In genomic region chr6:58609919-58610759, GRCm38 (mm10) we compare ENCODE assay signal across 13 mouse cellular contexts. TPM values are rescaled to one million over a fixed set of nuclear protein-coding genes. Genes with fewer than 3 reads are reported as not detected.
DNase-seq lines count a peak whose midpoint lies in the region; ATAC-seq and TF ChIP-seq lines count a peak whose summit lies in the region.
"Had no signal": no experiment of that assay in that cellular context is flagged by ENCODE, and none has a peak within 500 bp of the region (broad histone marks: within the 10 kb centered on the region; RNA-seq: fewer than 3 reads in every experiment).

No protein-coding gene starts in this region.

- DNase-seq in kidney, postnatal 0 days (ENCODE audit: low spot score): no peak
- DNase-seq in kidney, postnatal 25 days: no peak
- no peak for DNase-seq in cerebellum, adult 9-10 months
- no peak for DNase-seq in left cerebral cortex, postnatal 36 days (ENCODE audit: low spot score in 2 of 2)
- no peak for DNase-seq in thymus, adult 18-20 months
- DNase-seq: embryo, embryonic 11 days; kidney, postnatal 10 days; layer of hippocampus, postnatal 36 days; right cerebral cortex, postnatal 25 days had no signal

- 78% methylated on average over 6 of the region's 6 CpGs for WGBS in kidney, postnatal 0 days
- WGBS in intestine, postnatal 0 days: 59% methylated on average over 6 of the region's 6 CpGs

- H3K9me3 ChIP-seq in kidney, postnatal 0 days (replicated peaks; ENCODE audit: low read length): 0 out of 2 replicates have a peak, but pooled peaks cover 4% of the 10 kb centered on the region
- 0 out of 2 replicates have a peak, but pooled peaks cover 2% of the 10 kb centered on the region for H3K9me3 ChIP-seq in intestine, postnatal 0 days (ENCODE audit: control insufficient read depth)
- H3K9me3 ChIP-seq: heart, embryonic 13.5 days had no signal

- TF ChIP-seq CTCF in kidney, postnatal 0 days (IDR thresholded peaks at IDR 0.05; ENCODE audit: low read depth): no peak
- TF ChIP-seq CTCF in intestine, postnatal 0 days (IDR thresholded peaks at IDR 0.05; ENCODE audit: low read depth): no peak

- no peak overlapping the region for H3K4me3 ChIP-seq in kidney, postnatal 0 days (replicated peaks; ENCODE audit: low read depth, low read length)
- H3K4me3 ChIP-seq in intestine, postnatal 0 days (ENCODE audit: low read depth, low read length): no peak overlapping the region
- H3K4me3 ChIP-seq: heart, embryonic 13.5 days had no signal

- intact Hi-C loops in left cerebral cortex, postnatal 36 days (cut with DNase I): no loop called here

- H3K27ac ChIP-seq in kidney, postnatal 0 days: no peak overlapping the region
- H3K27ac ChIP-seq in intestine, postnatal 0 days (ENCODE audit: low read depth, low read length): no peak overlapping the region
- H3K27ac ChIP-seq: heart, embryonic 13.5 days had no signal

- no peaks in the 10 kb centered on the region for H3K4me1 ChIP-seq in kidney, postnatal 0 days (replicated peaks; ENCODE audit: insufficient read depth, low read length)
- H3K4me1 ChIP-seq in intestine, postnatal 0 days (replicated peaks; ENCODE audit: control insufficient read depth, insufficient read depth, low read length): no peaks in the 10 kb centered on the region
- H3K4me1 ChIP-seq: heart, embryonic 13.5 days had no signal

- H3K9ac ChIP-seq in kidney, postnatal 0 days (ENCODE audit: low read depth, low read length): no peak overlapping the region
- no peak overlapping the region for H3K9ac ChIP-seq in intestine, postnatal 0 days (ENCODE audit: low read depth, low read length)
- H3K9ac ChIP-seq: heart, embryonic 13.5 days had no signal

- no peaks in the 10 kb centered on the region for H3K27me3 ChIP-seq in kidney, postnatal 0 days (ENCODE audit: insufficient read depth, low read length)
- no peaks in the 10 kb centered on the region for H3K27me3 ChIP-seq in intestine, postnatal 0 days (replicated peaks; ENCODE audit: control insufficient read depth, insufficient read depth, low read length)
- H3K27me3 ChIP-seq: heart, embryonic 13.5 days had no signal

- no peak overlapping the region for H3K4me2 ChIP-seq in kidney, postnatal 0 days (ENCODE audit: low read length)
- no peak overlapping the region for H3K4me2 ChIP-seq in intestine, postnatal 0 days (replicated peaks; ENCODE audit: low read depth)
- H3K4me2 ChIP-seq: heart, embryonic 13.5 days had no signal

- H3K36me3 ChIP-seq in kidney, postnatal 0 days (ENCODE audit: insufficient read depth, low read length): no peaks in the 10 kb centered on the region
- H3K36me3 ChIP-seq in intestine, postnatal 0 days (ENCODE audit: control insufficient read depth, insufficient read depth): no peaks in the 10 kb centered on the region
- H3K36me3 ChIP-seq: heart, embryonic 13.5 days had no signal

- ATAC-seq in kidney, postnatal 0 days (replicated peaks; ENCODE audit: low FRiP score, low read depth): peak; percentile 43; the same call in 1 of the 2 replicates
- ATAC-seq in erythroid progenitor cell, adult 5-6 weeks (replicated peaks; ENCODE audit: low FRiP score, poor library complexity, severe bottlenecking): peak; percentile 76
- ATAC-seq in intestine, postnatal 0 days: peak; percentile 67
- ATAC-seq in megakaryocyte-erythroid progenitor cell, adult 5-6 weeks (replicated peaks; ENCODE audit: low FRiP score, low TSS enrichment, poor library complexity, severe bottlenecking): peak; percentile 56

RNA-seq across cellular contexts. Expression of gene Abcg2, which starts 25.8 kb away (rescaled TPM):
- polyA plus RNA-seq in kidney, postnatal 0 days (2015; fragmentation: Nextera tagmentation; extraction: Ambion mirVana): 136 and 154 TPM in 2 replicates
- total RNA-seq in erythroid progenitor cell, adult 5-6 weeks (2015; ENCODE audit: low replicate concordance): 226 and 296 TPM in 2 replicates
- total RNA-seq in erythroid progenitor cell, adult 5-6 weeks (2017; ENCODE audit: low replicate concordance): 601 and 799 TPM in 2 replicates
- polyA plus RNA-seq in intestine, postnatal 0 days (2015; fragmentation: Nextera tagmentation; extraction: Ambion mirVana): 143 and 158 TPM in 2 replicates
- 32.4 and 51.5 TPM in 2 replicates for total RNA-seq in megakaryocyte-erythroid progenitor cell, adult 5-6 weeks (2014; fragmentation: Nextera tagmentation)
- total RNA-seq in megakaryocyte-erythroid progenitor cell, adult 5-6 weeks (2017): 131 and 183 TPM in 2 replicates
- 10 to 100 TPM; 18.4 to 22.9 TPM for total RNA-seq in left cerebral cortex, postnatal 36 days (2021)
